Mouse (Mus musculus) cerebellum, adult 11 months (tissue): Measurements from ENCODE around the gene Wdr63.

ENCODE experiments used
- DNase-seq: peaks from one replicate; pipeline ENCODE4 v3.0.0; 2022

The Wdr63 gene

DNA sequence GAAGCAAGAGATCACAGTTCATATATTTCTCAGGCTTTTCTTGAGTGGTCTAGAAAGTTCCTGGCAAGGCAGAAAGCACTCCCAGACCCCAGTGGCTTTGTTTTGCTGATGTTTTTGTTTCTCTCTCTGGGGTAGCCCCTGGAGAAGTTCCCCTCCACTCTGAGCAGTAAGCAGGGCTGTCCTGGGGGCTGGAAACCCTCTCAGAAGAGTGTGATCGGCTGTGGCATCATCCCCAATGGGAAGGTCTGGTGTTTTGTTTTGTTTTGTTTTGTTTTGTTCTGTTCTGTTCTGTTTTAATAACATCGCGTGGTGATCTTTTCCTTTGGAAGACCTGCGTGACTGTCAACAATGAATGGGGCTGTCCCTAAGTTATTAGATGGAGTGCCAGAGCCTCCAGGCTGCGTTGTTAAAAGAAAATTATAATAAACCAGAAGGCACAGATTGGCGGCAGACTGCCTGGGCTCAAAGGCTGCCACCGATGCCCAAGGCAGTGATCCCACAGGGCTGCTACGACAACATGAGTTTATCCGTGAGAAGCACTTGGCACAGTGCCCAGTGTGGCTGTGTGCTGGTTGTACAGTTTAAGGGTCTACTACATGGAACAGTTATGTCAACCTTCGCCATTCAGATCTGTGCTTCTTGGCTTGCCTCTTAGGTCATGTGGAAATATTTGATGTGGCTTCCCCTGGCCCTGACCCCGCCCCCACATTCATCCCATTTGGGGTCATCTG is 56.5 kb downstream of the Wdr63 start:
- peak; percentile 3 for DNase-seq

DNA sequence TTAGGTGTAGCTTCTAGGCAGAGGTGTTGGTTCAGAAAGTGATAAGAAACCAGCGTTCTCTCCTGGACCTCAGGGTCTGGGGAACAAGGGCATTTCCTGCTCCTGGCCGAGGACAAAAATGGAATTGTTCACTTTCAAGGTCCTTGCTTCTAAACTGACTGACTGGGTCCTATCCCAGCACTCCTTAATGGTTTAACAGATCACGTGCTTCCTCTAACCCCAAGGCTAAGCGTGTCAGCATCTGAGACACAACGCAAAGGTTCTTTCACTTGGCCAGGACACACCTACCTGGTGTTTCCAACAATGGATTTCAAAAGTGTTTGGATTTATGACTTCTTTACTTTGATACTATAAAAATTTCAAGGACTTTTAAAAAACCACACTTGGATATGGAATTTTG is 58.0 kb downstream of the Wdr63 start:
- DNase-seq = no peak

- DNase-seq = no peak
Measured at GRCm38 (mm10) chr3:146047704-146048207, 60.2 kb downstream of the Wdr63 start.

DNA sequence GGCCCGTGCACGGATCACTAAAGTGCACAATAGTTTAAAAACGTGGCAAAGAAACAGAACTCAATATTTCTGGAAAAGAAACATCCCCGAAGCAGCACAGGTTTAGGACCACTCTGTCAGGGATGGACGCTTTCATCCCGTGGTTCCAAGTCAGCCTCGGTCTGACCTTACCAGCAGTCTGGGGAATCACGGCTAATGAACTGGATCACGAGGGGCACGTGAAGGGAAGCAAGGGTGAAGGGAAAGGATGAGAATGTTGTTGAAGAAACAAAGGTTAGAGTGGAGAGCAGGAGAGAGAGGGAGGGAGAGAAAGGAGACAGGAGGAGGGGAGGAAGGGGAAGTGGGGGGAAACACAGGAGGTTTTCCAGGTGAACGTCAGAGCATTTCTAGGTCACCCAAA is 61.9 kb downstream of the Wdr63 start:
- no peak for DNase-seq

GRCm38 (mm10) chr3:146044977-146045376 is 63.0 kb downstream of the Wdr63 start:
- DNase-seq = no peak

- DNase-seq = no peak
Measured at GRCm38 (mm10) chr3:146041382-146041781, 66.5 kb downstream of the Wdr63 start.

- DNase-seq = no peak
Measured at GRCm38 (mm10) chr3:146039132-146039903, 68.6 kb downstream of the Wdr63 start.

DNA sequence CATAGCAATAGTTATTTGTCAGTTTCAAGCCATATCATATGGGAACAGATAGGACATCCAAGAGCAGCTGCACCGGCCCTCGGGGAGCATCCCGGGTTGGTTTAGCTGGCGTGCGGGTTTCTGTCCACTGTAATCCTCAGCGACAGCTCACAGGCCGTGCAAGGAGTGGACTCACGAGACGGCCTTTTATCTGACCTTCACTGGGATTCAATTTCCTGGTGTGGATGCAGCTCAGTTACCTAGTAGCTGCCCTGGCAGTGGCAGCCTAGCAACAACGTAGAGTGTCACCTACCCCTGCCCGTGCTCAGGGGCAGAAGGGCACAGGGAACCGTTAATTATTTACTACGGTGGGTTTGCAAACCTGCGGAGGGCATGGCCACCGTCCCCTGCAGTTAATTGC is 70.0 kb downstream of the Wdr63 start:
- no peak for DNase-seq

GRCm38 (mm10) chr3:146032976-146033375 is 75.0 kb downstream of the Wdr63 start:
- DNase-seq = no peak

GRCm38 (mm10) chr3:146030255-146030836 is 77.6 kb downstream of the Wdr63 start:
- no peak for DNase-seq

- DNase-seq = no peak
Measured at GRCm38 (mm10) chr3:146029234-146029633, 78.7 kb downstream of the Wdr63 start.

DNA sequence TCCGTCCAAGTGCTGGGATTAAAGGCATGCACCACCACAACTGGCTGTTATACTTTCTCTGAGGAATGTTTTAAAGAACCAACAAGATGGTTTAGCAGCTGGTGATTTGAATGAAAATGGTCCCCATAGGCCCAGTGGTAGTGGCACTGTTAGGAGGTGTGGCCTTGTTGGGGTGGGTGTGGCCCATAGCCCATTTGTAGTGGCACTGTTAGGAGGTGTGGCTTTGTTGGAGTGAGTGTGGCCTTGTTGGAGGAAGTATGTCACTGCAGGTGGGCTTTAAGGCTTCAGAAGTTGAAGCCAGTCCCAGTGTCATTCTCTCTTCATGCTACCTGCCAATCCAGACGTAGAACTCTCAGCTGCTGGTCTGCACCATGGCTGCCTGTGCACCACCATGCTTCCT is 79.5 kb downstream of the Wdr63 start:
- DNase-seq = no peak

GRCm38 (mm10) chr3:146027116-146027515 is 80.8 kb downstream of the Wdr63 start:
- no peak for DNase-seq

DNA sequence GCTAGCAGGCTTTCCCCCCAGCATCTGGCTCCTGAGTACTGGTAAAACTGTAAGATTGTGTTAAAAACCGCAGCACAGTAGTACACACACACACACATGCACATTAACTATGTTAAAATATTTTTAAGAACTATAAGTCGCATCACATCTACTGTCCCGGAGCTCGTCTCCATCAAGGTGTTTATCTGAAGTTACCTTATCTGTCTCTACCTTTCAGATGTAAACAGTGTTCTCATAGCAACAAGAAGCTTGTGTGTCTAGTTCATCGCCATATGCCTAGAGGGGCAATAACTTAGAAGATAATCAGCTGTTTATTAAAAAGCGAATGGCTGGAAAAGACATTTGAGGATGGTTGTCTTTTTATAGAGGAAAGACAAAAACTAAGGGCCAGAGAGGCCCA is 82.4 kb downstream of the Wdr63 start:
- no peak for DNase-seq

GRCm38 (mm10) chr3:146024746-146025145 is 83.2 kb downstream of the Wdr63 start:
- DNase-seq = no peak

DNA sequence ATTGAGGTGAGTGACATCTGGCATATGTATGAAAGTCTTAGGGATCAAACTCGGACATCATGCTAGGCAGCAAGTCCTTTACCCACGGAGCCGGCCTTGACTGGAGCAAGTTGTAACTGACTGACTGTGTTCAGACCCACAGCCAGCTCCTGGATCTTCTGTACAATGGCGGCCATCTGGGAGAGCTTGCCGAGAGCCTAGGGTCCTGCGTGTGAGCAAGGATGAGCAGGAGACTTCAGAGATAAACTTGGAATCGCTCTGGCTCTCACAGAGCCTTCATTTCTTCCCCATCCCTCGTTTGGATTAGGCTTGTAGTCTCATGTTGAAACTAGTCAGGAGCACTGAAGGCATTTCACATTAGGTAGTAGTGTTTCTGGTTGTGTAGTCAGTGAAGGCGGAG is 85.7 kb downstream of the Wdr63 start:
- no peak for DNase-seq

- DNase-seq = no peak
Measured at GRCm38 (mm10) chr3:146017521-146017920, 90.4 kb downstream of the Wdr63 start.

GRCm38 (mm10) chr3:146016979-146017378 is 91.0 kb downstream of the Wdr63 start:
- no peak for DNase-seq

DNA sequence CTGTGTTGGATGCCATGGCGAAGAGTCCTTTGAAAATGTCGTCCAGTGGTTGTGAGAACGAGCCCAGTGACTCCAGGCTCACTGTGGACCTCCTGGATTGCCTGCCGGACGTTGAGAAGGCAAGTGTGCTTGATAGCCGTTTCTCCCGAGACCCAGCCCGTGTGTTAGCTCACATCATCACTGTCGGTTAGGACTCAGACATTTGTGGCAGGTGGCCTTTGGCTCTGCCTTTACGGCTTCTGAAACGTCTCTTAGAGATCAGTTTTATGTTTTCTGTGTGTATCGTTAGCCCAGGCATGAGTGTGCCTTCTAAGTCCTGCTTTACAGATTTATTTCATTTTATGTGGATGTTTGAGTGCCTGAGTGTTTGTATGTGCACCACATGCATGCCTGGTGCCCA is 93.6 kb downstream of the Wdr63 start:
- DNase-seq = no peak

GRCm38 (mm10) chr3:146013490-146013889 is 94.4 kb downstream of the Wdr63 start:
- no peak for DNase-seq

DNA sequence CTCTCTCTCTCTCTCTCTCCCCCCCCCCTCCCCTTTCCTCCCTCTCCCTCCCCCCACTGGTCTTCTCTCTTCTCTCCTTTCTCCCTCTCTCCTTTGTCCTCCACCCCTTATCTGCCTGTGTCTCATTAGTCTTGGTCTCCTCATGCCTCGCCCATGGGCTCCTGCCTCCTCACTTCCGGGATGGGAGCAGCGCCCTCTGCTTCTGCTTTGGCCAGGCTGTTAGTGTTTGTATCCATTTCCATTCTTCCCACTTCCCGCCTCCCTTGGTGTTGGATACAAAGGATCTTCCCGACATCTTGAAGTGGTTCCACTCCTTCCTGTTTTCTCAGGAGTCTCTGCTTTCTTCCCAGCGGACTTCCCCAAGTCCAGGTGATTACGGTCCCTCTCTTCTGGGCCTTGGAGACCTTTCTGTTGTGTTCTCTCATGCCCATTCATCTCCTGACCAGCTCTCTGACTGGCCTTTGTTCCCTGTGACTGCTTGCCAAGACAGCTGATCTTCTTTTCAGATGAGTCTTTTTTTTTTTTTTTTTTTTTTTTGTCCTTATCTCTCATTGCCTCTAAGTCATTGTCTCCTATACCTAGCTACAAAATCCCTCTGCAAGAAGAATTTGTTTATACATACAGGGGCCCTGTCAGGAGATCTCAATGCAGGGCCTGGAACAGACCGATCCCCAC is 96.2 kb downstream of the Wdr63 start:
- DNase-seq = no peak

DNA sequence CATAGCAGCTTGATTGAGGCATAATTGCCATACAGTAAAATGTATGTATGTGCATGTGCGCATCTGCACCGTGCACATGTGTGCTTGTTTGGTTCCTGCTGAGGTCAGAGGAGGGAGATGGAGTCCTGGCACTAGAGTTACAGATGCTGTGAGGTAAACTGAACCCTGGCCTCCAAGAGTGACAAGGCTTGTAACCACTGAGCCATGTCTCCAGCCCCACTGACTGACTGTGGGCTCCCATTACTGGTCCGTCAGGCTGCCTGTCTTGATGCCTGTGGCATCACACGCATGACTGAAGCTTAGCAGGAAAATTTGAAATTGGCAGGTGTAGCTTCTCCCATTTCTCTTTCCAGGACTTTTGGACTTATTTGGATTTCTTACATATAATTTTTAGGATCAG is 97.2 kb downstream of the Wdr63 start:
- no peak for DNase-seq
